Mouse (Mus musculus): ENCODE data around the gene Gm10322. TPM values are rescaled to one million over a fixed set of nuclear protein-coding genes. Genes with fewer than 3 reads are reported as not detected.

Gene Gm10322
- total and polyA plus RNA-seq, 3 experiments, result not detected

DNA sequence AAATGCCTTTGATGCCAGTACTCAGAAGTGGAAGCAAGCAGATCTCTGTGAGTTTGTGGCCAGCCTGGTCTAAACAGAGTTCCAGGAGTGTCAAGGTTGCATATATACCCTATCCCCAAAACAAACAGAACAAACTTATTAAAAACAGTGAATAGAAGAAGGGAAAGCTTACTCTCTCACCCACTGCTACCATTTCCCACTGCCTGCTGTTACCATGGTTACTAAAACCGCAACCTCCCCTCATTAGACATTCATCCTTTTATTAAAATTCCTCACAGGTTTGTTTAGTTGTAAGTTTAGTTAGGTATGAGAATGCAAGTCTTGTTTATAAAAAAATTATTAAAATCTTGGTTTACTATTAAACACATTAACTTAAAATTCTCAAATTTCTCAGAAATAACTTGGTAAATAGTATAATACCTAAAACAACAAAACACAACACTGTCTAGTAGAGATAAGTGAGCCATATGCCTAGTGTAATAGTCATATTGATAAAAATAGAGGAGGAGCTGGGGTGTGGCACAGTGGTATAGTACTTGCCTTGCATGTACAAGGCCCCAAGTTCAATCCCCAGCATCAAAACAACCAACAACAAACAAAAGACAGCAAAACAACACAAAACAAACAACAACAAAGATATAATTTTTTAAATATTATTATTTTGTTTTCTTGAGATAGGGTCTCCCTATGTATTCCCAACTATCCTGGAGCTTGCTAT is 33.9 kb upstream of the Gm10322 start:
- no peak for TF ChIP-seq RAD21 (IDR thresholded peaks at IDR 0.05; ENCODE audit: low read depth, low read length)
- TF ChIP-seq PAX5 (IDR thresholded peaks at IDR 0.05; ENCODE audit: low read length), result no peak
- TF ChIP-seq MAX (IDR thresholded peaks at IDR 0.05; ENCODE audit: low read length), result no peak
- TF ChIP-seq KAT2A (IDR thresholded peaks at IDR 0.05; ENCODE audit: insufficient replicate concordance, low read length), result no peak
- TF ChIP-seq TCF12 (IDR thresholded peaks at IDR 0.05; ENCODE audit: low read depth, low read length), result no peak
- no peak for TF ChIP-seq ETS1 (conservative IDR thresholded peaks at IDR 0.05; ENCODE audit: low read depth, low read length)
- Histone ChIP-seq H3K27ac (ENCODE audit: insufficient read depth, low read depth) (no peak overlapping the region), H3K36me3 (replicated peaks in 1 of 2; ENCODE audit: control insufficient read depth in 1 of 2, insufficient read depth in 1 of 2, low read length in 1 of 2) (peaks cover 0 to 13% of the 10 kb centered on the region in 2 experiments), H3K27me3 (replicated peaks) (no peaks in the 10 kb centered on the region), H3K4me1 (ENCODE audit: control insufficient read depth in 1 of 2, insufficient read depth in 2 of 2) (peaks cover 14 to 33% of the 10 kb centered on the region in 2 experiments), H3K9me3 (replicated peaks; ENCODE audit: low read length) (no peaks in the 10 kb centered on the region), H3K4me2 (ENCODE audit: insufficient read depth, low read depth, poor library complexity, severe bottlenecking) (no peak overlapping the region), H3K79me2 (replicated peaks; ENCODE audit: control insufficient read depth, extremely low read depth, insufficient read depth, poor library complexity, severe bottlenecking) (no peaks in the 10 kb centered on the region; the same call in 1 of the 2 replicates), H3K9ac (ENCODE audit: insufficient read depth, low read depth) (no peak overlapping the region), H3K4me3 (replicated peaks in 1 of 3; ENCODE audit: low read depth in 2 of 3, low read length in 2 of 3, poor library complexity in 1 of 3) (no peak overlapping the region)
- in situ Hi-C loops (cut with MboI; ENCODE audit: low pct_ligation_motif_present, low pct_unique_long_range_greater_than_20kb, low sequenced_read_pairs), result no loop called here
- dilution Hi-C loops (cut with MboI; ENCODE audit: extremely low pct_ligation_motif_present, extremely low pct_unique_long_range_greater_than_20kb, low sequenced_read_pairs), result no loop called here
- DNase-seq (ENCODE audit: extremely low read depth), result no peak

DNA sequence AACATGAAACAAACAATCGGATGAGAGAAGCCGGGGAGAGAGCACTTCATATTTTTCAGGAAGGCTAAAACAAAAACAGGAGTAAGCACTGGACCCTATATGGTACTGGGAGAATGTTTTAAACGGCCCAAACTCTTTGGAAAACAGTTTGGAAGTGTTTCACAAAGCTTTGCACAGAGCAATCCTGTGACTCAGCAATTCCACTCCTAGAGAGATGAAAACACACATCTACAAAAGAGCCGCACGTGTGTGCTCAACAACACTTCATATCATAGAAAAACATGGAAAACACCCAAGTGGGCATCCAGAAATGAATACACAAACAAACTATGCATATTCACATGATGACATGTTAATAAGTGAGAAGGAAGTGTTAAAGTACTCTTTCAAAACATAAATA is 30.2 kb upstream of the Gm10322 start:
- TF ChIP-seq RAD21 (IDR thresholded peaks at IDR 0.05; ENCODE audit: low read depth, low read length) (no peak), ZMIZ1 (IDR thresholded peaks at IDR 0.05; ENCODE audit: low read depth, low read length) (no peak), ELF1 (IDR thresholded peaks at IDR 0.05; ENCODE audit: low read depth, low read length) (no peak), E2F4 (IDR thresholded peaks at IDR 0.05; ENCODE audit: insufficient replicate concordance, low read depth, low read length) (no peak), NRF1 (IDR thresholded peaks at IDR 0.05; ENCODE audit: low read depth, low read length) (no peak), USF1 (IDR thresholded peaks at IDR 0.05; ENCODE audit: low read depth, low read length) (no peak), IRF4 (IDR thresholded peaks at IDR 0.05; ENCODE audit: low read depth, low read length) (no peak), CHD1 (IDR thresholded peaks at IDR 0.05; ENCODE audit: low read depth, low read length) (no peak), TBP (conservative IDR thresholded peaks at IDR 0.05; ENCODE audit: low read depth, low read length) (no peak), KAT2A (IDR thresholded peaks at IDR 0.05; ENCODE audit: insufficient replicate concordance, low read length) (no peak), RCOR1 (conservative IDR thresholded peaks at IDR 0.05; ENCODE audit: low read depth, low read length) (no peak), MAX (IDR thresholded peaks at IDR 0.05; ENCODE audit: low read length) (no peak), JUN (IDR thresholded peaks at IDR 0.05; ENCODE audit: insufficient read depth, low read depth, low read length) (no peak)
- in situ Hi-C loops (cut with MboI; ENCODE audit: low pct_ligation_motif_present, low pct_unique_long_range_greater_than_20kb, low sequenced_read_pairs), result no loop called here
- dilution Hi-C loops (cut with MboI; ENCODE audit: extremely low pct_ligation_motif_present, extremely low pct_unique_long_range_greater_than_20kb, low sequenced_read_pairs), result no loop called here
- no peaks in the 10 kb centered on the region for H3K79me2 ChIP-seq (replicated peaks; ENCODE audit: control insufficient read depth, extremely low read depth, insufficient read depth, poor library complexity, severe bottlenecking)
- H3K36me3 ChIP-seq (replicated peaks in 1 of 2; ENCODE audit: control insufficient read depth in 1 of 2, insufficient read depth in 1 of 2, low read length in 1 of 2), result peaks cover 0 to 13% of the 10 kb centered on the region in 2 experiments
- no peak for DNase-seq (ENCODE audit: extremely low read depth)
- H3K27me3 ChIP-seq (replicated peaks), result no peaks in the 10 kb centered on the region
- no peak overlapping the region for H3K4me3 ChIP-seq (replicated peaks in 1 of 3; ENCODE audit: low read depth in 2 of 3, low read length in 2 of 3, poor library complexity in 1 of 3)
- no peaks in the 10 kb centered on the region for H3K9me3 ChIP-seq (replicated peaks; ENCODE audit: low read length)
- H3K4me1 ChIP-seq (ENCODE audit: control insufficient read depth in 1 of 2, insufficient read depth in 2 of 2), result peaks cover 16 to 28% of the 10 kb centered on the region in 2 experiments
- no peak overlapping the region for H3K27ac ChIP-seq (ENCODE audit: insufficient read depth, low read depth)
- H3K9ac ChIP-seq (ENCODE audit: insufficient read depth, low read depth), result no peak overlapping the region
- H3K4me2 ChIP-seq (ENCODE audit: insufficient read depth, low read depth, poor library complexity, severe bottlenecking), result no peak overlapping the region
